Mouse (Mus musculus) adrenal gland, postnatal 36 days (tissue): ENCODE data around the gene Neurog1. TPM values are rescaled to one million over a fixed set of nuclear protein-coding genes. Genes with fewer than 3 reads are reported as not detected.

Experiments used
- DNase-seq, 2 experiments: peaks; one replicate each; pipeline ENCODE4 v3.0.0; 2021; ENCODE audit warnings: mixed read lengths in 1 of 2
- total RNA-seq, 2 experiments: library from RNA; stranded (reverse); gene quantifications; 2 replicates each; pipeline ENCODE4 v1.2.3; 2021

Gene Neurog1
- total RNA-seq, 2 experiments from 2014 or later = not detected

GRCm38 (mm10) chr13:56258196-56259020 is 6.4 kb upstream of the Neurog1 start:
- no peak for DNase-seq

DNA sequence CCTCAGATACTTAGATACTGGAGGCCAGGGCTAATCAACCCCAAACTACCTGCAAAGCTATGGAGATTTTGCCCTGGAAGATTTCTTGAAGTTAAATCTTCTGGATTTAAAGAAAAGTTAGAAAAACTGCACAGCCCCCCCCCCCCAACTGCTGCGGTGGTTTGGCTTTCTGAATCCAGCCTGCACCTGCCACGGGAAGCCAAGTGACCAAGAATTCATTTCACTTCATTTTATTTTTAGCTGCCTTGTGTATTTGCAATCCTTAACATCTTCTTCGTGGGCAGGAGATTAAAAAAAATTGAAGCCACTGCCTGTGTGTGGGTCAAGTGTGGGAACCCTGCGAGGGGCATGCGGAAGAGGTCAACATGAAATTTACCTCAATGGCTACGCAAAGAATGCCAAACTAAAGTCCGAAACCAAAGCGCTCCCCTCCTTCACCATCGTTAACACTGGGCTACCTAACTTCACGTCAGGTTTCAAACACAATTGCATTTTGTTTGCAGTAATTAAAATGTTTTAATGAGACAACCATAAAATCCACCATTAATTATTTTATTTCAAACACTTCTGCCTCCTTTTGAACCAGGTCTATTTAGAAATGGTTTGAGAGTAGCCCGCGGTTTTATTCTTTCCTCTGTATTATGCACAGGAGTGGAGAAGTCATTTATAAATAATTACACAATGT is 5.6 kb upstream of the Neurog1 start:
- no peak for DNase-seq

GRCm38 (mm10) chr13:56256716-56257299 is 4.8 kb upstream of the Neurog1 start:
- DNase-seq = no peak

GRCm38 (mm10) chr13:56253379-56253778 is 1.4 kb upstream of the Neurog1 start:
- no peak for DNase-seq

DNA sequence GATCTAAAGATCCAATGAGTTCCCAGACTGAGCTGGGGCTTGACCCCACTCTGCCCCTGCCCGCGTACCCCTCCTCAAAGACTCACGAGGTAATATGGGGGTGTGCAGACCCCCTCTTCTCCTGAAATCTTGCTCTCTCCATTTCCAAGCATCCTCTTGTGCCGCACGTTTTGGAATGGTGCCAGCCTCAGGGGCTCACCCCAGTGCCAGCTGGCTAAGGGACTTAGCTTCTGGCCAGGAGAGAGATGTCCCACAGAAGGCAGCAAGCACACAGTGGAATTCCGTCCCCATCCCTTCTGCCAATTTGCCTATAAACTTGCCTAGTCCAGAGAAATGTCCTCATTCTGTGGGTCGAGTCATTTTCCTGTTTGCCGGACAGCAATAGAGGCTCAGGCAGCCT is 820 bp upstream of the Neurog1 start:
- no peak for DNase-seq

DNA sequence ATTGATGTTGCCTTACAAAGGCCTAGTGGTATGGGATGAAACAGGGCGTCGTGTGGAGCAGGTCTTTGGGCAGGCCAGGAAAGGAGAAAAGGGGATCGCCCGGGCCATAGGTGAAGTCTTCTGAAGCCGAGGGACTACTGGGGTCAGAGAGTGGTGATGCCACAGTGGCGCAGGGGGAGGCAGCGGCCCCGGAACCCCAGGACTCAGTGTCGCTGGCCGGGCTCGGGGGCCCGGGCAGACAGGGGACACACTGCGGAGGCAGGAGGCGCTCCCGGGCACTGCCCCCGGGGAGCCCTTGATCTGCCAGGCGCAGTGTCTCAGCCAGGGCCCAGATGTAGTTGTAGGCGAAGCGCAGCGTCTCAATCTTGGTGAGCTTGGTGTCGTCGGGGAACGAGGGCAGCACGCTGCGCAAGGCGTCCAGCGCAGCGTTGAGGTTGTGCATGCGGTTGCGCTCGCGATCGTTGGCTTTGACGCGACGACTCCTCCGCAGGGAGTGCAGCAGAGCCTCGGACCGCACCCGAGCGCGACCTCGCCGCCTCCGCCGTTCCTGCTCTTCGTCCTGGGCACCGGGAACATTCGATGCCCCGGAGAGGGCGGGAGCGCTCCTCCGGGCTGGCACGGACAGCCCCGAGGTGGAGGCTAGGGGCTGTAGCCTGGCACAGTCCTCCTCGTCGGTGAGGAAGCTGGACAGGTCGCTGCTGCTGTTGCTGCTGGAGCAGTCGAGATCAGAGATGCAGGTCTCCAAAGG is 613 bp downstream of the Neurog1 start:
- no peak for DNase-seq

- DNase-seq = no peak
Observed at GRCm38 (mm10) chr13:56250551-56251161, 1.3 kb downstream of the Neurog1 start.

DNA sequence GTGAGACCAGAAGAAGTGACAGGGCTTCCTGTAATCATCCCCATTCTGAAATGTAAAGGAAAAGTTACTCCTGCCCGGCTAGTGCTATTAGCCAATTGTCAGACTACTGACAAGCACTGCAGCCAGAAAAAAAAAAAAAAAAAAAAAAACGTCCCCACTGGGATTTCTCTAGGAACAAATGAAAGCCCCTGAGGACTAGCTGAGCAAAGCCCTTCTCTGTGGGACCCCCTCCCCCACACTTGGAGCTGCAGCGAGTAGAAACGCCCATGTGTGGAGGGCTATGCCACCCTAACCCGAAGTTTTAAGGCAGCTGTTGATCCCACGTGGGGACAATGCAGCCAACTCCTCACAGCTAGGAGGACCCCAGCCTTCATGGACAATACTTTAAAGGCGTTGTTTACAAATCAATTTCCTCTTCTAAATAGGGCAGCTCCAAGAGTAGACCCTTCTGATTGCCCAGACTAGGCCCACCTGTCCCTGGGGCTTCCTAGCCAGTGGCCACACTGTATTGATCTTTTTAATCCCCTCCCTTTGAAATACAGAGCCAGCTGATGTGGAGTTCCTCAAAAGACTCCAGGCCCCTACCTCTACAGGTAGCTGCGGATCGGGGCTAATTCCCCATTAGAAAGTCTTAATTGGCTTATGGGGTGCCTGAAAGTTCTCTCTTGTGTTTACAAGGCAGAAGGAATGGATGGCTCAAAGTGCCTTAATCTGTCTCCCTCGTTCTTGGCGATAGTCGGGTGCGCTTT is 2.2 kb downstream of the Neurog1 start:
- no peak for DNase-seq

DNA sequence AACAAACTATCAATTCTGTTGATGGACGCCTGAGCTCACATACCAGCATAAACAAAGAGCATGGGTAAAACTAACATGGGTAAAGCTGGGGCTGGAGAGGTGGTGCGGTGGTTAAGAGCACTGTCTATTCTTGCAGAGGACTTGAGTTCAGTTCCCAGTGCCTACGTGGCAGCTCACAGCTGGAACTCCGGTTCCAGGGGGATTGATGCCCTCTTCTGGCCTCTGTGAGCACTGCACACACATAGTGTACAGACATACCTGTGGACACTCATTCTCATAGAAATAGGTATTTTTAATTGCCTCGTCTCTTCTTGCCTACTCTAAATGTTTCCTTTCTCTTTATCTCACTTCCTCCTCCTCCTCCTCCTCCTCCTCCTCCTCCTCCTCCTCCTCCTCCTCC is 8.9 kb downstream of the Neurog1 start:
- DNase-seq = no peak

GRCm38 (mm10) chr13:56240012-56240770 is 11.8 kb downstream of the Neurog1 start:
- DNase-seq = no peak

GRCm38 (mm10) chr13:56237905-56238304 is 14.1 kb downstream of the Neurog1 start:
- DNase-seq = peak; percentile 36 to 41

DNA sequence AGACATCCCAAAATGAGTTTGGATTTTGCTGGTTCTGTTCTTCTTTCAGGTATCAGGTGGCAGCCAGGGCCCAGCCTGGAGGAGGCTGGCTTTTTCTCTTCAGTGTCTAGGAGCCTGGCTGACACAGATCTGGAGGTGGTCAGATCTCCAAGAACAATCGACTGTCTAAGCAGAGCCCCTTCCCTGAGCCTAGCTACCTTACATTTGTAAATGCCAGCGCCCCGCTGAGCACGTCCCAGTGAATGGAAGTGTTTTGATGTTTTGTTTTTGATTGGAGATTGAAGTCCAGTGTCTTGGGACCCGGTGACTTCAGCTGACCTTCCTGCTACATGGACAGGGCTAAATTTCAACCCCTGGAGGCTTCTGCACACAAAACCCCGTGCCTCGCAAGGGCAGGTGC is 15.8 kb downstream of the Neurog1 start:
- no peak for DNase-seq

DNA sequence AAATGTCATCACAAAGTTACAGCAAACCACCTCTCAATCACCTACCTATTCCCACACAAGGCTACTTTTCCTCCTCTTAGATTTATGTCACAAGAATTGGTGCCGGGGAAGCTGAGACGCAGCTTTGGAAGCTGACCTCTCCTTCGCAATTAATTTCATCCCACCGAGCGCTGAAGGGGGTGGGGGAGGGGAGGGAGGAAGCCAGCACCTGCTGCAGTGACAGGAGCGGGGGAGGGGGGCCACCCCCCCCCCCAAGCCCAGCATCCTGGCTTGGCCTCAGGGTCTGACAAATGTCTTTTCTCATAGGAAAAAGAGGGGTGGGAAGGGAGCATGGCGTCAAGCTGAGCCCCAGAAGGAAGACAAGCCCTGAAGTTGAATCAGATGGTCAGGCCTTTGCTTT is 23.2 kb downstream of the Neurog1 start:
- DNase-seq = no peak

GRCm38 (mm10) chr13:56226175-56226954 is 25.6 kb downstream of the Neurog1 start:
- no peak for DNase-seq

DNA sequence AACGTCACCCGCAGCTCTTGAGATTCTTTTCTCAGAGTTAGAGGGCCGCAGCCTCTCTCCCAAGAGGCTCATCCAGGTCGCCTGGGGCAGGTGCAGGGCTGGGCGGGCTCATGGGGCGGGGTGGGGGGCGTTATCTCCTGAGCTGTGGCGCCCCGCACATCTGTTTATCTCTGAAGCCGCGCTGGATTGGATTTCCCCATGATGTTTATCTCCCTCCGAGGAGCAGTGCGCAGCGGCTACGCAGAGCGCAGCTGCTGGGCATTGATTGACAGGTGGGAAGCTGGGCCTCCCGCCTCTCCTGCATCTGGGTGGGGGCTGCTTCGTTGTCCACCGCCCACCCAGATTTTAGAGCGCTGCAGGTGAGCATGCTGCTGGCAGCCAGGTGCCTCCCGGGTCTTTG is 28.3 kb downstream of the Neurog1 start:
- no peak for DNase-seq

- DNase-seq = no peak
Observed at GRCm38 (mm10) chr13:56222849-56223246, 29.1 kb downstream of the Neurog1 start.

GRCm38 (mm10) chr13:56221995-56222848 is 29.7 kb downstream of the Neurog1 start:
- DNase-seq = peak; percentile 22 to 25

GRCm38 (mm10) chr13:56221129-56221910 is 30.6 kb downstream of the Neurog1 start:
- DNase-seq = no peak
